Mouse (Mus musculus) brain, adult 2 months (tissue): ENCODE measurements at regions not wholly inside any gene's neighbourhood (a gene's known extent, or its start where the extent isn't known, plus 50 kb on each side); places are given as distances from the start of the nearest gene placed in this dataset.
"Not testable (repeated sequence)": the region's sequence is repeated elsewhere in the genome, so short reads cannot be mapped to it uniquely, and the experiment has no call there.

Experiments
- DNase-seq: peaks from one replicate; pipeline ENCODE4 v3.0.0; 2011; ENCODE audit warnings: low read depth, low spot score

- no peak for DNase-seq
These were observed 157.8 kb upstream of the Mpdz start for GRCm38 (mm10) chr4:81600396-81600795.

GRCm38 (mm10) chr4:81597390-81597789 lies 154.8 kb upstream of the Mpdz start:
- no peak for DNase-seq

- DNase-seq, result not testable (repeated sequence)
These were observed 150.8 kb upstream of the Mpdz start for GRCm38 (mm10) chr4:81593431-81593830.

GRCm38 (mm10) chr4:81582546-81582945 lies 139.9 kb upstream of the Mpdz start:
- no peak for DNase-seq

- peak; percentile 79 for DNase-seq
These were observed 137.9 kb upstream of the Mpdz start for GRCm38 (mm10) chr4:81580553-81580952.

- no peak for DNase-seq
These were observed 136.9 kb upstream of the Mpdz start for GRCm38 (mm10) chr4:81579389-81580110.

- DNase-seq, result peak; percentile 75
These were observed 136.4 kb upstream of the Mpdz start for GRCm38 (mm10) chr4:81578981-81579380.

- DNase-seq, result peak; percentile 90
These were observed 131.2 kb upstream of the Mpdz start for GRCm38 (mm10) chr4:81573771-81574170.

- DNase-seq, result no peak
These were observed 128.1 kb upstream of the Mpdz start for GRCm38 (mm10) chr4:81570736-81571135.

GRCm38 (mm10) chr4:81569531-81569930 lies 126.9 kb upstream of the Mpdz start:
- DNase-seq, result no peak

- no peak for DNase-seq
These were observed 125.8 kb upstream of the Mpdz start for GRCm38 (mm10) chr4:81568404-81568803.

GRCm38 (mm10) chr4:81567928-81568327 lies 125.3 kb upstream of the Mpdz start:
- DNase-seq, result peak; percentile 63

GRCm38 (mm10) chr4:81566526-81566925 lies 123.9 kb upstream of the Mpdz start:
- DNase-seq, result peak; percentile 74

- peak; percentile 93 for DNase-seq
These were observed 123.1 kb upstream of the Mpdz start for GRCm38 (mm10) chr4:81565422-81566395.

GRCm38 (mm10) chr4:81564446-81564845 lies 121.8 kb upstream of the Mpdz start:
- peak; percentile 79 for DNase-seq

GRCm38 (mm10) chr4:81563574-81563973 lies 121.0 kb upstream of the Mpdz start:
- DNase-seq, result peak; percentile 83

GRCm38 (mm10) chr4:81561453-81561852 lies 118.8 kb upstream of the Mpdz start:
- no peak for DNase-seq

GRCm38 (mm10) chr4:81550816-81551215 lies 108.2 kb upstream of the Mpdz start:
- peak; percentile 61 for DNase-seq

- no peak for DNase-seq
These were observed 107.6 kb upstream of the Mpdz start for GRCm38 (mm10) chr4:81550256-81550655.

GRCm38 (mm10) chr4:81540496-81540895 lies 97.9 kb upstream of the Mpdz start:
- DNase-seq, result peak; percentile 56

- DNase-seq, result peak; percentile 80
These were observed 96.9 kb upstream of the Mpdz start for GRCm38 (mm10) chr4:81539551-81539950.

GRCm38 (mm10) chr4:81536795-81537194 lies 94.2 kb upstream of the Mpdz start:
- no peak for DNase-seq

- DNase-seq, result no peak
These were observed 87.9 kb upstream of the Mpdz start for GRCm38 (mm10) chr4:81530546-81530945.
